Mouse (Mus musculus) ovary, adult 10 weeks (tissue): ENCODE results near the gene Immp2l. TPM values are rescaled to one million over a fixed set of nuclear protein-coding genes. Genes with fewer than 3 reads are reported as not detected.

Source experiments
- polyA plus RNA-seq: library from polyadenylated mRNA; stranded (reverse); fragments of 350-450 nt; fragmentation: Illumina TruSeq; extraction: RNeasy Lipid Tissue Mini Kit (QIAGEN cat#74804); gene quantifications from one replicate; pipeline ENCODE4 v1.2.3, GENCODE M21; 2014

The Immp2l gene
- polyA plus RNA-seq: 3.2 TPM

GRCm38 (mm10) chr12:41023511-41024421 lies at the start of gene Immp2l:
Gene Immp2l (plus strand): TSS chr12:41024090.

GRCm38 (mm10) chr12:41486331-41486730 lies 462.4 kb downstream of the Immp2l start, which contains the start of gene Lrrn3:
Gene Lrrn3 (minus strand): TSS chr12:41486431.

